Mouse (Mus musculus) mouse trophoblast stem cell (cell line): Measurements from ENCODE around the gene Phgdh.

Source experiments
- in situ Hi-C, 2 experiments: fragments of 300-500 bp; cut with MseI, MboI; formaldehyde crosslinking; loops; 2 replicates in 1 of 2; 3 replicates in 1 of 2; pipeline ENCODE4 v1.15.1; 2025

The Phgdh gene

DNA sequence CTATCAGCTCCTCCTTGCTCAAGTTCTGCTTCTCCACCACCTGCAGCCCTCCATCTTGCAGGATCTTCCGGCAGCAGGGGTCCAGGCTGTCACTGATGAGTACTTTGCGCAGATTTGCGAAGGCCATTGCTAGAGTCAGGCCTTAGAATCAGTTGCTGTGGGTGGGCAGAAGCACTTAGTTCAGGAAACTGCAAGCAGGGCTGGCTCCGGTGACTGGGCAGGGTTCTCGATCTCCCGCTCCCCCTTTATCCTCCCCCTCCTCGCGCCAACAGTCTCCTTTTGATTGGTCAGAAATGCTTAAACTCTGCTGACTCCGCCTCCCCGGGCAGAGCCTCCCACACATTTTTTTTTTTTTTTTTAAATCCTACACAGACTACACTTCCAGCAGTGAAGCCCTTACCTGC lies at the start of gene Phgdh:
Gene Phgdh, minus strand, starts transcription at position 285 of the 404 bp plus-strand sequence.
- in situ Hi-C loops: loop anchor here in 1 of 2 experiments (25.0 kb wide), 1 partner anchor 98 kb away; no protein-coding TSS in a partner anchor

DNA sequence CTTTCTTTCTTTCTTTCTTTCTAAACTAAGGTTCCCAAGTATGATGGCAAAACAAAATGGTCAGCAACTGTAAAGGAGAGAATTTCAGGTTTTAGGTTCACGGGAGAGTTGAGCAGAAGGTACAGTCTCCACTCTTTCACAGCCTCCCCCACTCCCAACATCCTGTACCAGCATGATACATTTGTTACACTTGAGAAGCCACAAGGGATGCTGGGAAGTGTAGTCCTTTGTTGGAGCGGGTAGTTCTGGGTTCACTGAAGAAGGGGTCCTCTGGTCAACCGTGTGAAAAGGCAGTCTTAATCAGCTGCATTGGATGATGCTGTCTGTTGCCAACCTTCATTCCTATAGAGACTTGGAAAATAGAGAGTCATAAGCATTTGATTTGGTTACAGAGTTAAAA lies 49.5 kb upstream of the Phgdh start:
- in situ Hi-C loops: no loop called here

DNA sequence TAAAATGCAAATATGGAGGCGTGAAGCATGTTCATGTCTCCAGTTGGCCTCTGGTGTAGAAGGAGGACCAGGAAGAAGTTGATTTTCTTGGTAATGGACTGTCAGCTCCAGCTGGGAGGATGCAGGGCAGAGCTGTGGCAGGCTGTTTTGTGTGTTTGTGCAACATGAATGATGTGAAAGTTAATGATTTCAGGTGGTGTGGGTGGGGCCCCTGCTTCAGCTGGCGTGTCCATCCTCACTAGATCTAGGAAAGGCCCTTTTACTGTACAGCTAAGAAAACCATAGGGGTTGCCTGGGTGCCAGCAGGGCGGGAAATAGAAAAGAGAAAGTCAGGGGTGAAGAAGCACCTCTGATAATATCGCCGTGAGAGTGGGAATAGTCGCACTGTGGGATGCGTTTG lies 48.0 kb upstream of the Phgdh start:
- in situ Hi-C loops: no loop called here

DNA sequence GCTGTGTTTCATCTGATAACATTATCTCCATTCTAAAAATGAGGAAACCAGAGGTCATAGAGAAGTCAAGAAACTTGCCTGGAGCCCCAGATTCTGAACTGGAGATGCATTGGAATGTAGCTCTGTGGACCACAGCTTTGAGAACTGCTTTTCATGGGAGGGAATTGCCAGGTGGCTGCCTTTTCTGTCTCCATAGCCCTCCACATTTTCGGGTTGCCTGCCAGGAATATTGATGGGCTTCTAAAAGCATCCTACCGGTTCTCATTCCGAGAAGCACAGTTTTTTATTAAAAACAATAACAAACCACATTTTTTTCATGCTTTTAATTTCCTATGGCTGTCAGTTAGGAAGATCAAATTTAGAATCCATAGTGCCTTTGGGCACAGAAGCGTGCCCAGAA lies 47.3 kb upstream of the Phgdh start:
- in situ Hi-C loops: no loop called here

DNA sequence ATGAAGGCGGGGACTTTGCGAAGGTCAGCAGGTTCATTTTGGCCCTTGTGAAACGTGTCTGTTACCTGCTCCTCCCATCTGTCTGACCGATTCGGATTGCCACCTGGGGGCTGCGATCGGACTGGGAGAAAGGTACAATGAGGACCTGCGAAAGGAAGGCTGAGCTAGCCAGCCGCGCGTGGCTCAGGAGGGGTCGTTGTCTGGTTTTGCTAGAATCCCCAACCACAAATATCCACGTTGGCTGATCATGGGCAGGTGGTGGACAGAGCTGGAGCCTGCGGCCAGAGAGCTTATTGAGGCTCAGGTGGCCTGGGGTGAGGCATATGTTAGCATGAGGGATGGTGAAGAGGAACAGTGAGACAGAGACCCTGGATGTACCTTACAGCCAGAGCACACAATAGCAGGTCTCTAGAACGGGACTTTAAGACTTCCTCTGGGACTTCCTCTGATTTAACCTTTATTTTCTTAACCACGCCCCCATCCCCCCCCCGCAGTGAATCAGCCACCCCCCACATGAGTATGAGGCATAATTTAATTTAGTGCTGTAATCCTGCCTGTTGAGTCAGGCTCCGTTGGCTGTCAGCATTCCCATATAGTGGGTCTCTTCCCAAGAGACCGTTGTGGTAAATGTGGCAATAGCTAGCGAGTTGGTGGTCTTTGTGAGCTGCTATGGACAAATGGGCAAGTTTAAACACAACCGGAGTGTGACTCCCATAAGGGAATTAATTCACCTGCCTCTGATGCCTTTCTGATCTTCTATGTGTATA lies 43.4 kb upstream of the Phgdh start:
- in situ Hi-C loops: loop anchor here in 1 of 2 experiments (5.0 kb wide), 1 partner anchor 39 kb away; no protein-coding TSS in a partner anchor

DNA sequence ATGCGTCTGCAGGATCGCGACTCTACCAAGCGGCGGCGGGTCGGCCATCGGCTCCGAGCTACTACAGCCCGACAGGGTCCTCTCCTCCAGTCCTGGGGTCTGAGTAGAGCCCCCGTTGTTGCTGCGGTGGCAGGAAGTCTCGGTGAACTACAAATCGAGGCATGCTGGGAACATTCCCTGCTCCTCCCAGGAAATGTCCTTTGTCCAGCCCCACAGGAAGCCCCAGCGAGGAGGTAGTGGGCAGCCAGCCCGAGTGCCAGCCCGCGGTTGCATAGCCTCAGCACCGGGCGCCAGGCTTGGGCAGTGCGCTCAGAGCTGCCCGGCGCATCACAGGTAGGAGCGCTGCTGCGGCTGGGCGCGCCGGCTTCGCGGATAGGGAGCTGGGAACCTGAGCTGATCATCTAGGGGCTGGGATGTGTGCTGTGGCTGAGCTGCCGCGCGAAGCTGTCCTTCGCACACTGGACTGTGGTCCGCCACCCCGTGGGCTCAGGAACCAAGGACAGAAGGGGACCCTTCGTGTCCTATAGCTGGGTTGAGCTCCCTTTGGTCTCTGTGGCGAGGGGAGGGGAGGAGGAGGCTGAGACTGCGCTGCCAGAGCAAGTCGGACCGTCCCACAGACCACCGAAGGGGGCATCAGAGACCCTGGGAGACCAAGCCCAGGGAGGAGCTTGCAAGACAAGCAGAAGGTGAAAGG lies 42.6 kb upstream of the Phgdh start, which contains the start of gene Zfp697:
Gene Zfp697, plus strand, starts transcription at position 216 of the 694 bp plus-strand sequence.
- in situ Hi-C loops: loop anchor here in 1 of 2 experiments (5.0 kb wide), 1 partner anchor 40 kb away; no protein-coding TSS in a partner anchor

DNA sequence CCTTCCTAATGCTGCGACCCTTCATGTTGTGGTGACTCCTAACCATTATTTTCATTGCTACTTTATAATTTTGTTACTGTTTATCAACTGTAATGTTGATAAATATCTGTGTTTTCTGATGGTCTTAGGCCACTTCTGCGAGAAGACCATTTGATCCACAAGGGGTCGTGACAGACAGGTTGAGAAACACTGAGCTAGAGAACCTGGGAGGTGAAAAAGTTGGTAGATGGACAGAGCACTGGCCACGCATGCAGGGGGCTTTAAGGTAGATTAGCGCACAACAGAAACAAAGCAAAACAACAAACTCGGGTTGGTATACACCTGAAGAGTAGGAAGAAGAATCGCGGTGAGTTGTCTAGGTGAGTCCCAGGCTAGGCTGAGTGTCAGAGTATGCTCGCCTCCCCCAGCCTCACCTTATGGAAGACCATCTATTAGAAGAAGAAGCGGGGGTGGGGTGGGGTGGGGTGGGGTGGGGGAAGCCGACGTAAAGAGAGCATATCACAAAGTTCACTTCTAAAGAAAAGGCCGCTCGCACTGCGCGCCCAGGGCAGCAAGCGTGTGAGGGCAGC lies 42.0 kb upstream of the Phgdh start:
- in situ Hi-C loops: loop anchor here in 1 of 2 experiments (5.0 kb wide), 1 partner anchor 41 kb away; no protein-coding TSS in a partner anchor

DNA sequence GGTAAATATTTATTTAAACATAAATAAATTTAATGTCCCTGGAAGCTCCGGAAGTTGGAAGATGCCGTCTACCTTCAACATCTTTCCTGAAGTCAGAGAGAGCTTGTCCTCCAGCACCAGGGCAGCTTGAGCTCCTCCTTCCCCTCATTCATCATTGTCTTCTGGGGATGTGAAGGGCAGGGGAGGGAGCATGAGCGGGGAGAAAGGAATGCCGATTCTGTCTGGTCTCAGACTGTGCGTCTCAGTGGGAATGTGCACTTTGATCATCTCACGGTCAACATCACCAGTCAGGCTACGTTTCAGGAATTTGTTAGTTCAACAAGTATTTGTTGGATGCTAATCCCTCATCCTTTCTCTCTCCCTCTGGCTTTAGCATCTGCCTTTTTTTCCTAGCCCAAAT lies 39.4 kb upstream of the Phgdh start:
- in situ Hi-C loops: loop anchor here in 1 of 2 experiments (5.0 kb wide), 1 partner anchor 43 kb away; no protein-coding TSS in a partner anchor

DNA sequence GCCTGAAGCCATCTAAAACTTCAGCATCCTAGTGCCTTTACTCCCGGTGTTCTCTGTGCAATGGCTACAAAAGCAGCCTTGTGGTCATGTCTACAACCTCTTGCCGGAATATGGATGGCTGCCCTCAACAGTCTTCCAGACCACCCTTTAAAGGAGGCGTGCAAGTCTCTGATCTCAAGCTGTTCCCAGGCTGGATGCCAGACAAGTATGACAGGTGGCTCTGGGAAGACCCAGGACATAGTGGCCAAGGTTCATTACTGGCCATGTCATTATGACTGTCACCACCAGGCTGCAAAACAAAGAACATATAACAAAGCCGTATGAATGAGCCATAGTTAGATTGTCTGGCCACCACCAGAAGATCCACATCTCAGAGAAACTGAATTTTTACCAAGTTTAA lies 38.5 kb upstream of the Phgdh start:
- in situ Hi-C loops: loop anchor here in 1 of 2 experiments (5.0 kb wide), 1 partner anchor 44 kb away; no protein-coding TSS in a partner anchor

DNA sequence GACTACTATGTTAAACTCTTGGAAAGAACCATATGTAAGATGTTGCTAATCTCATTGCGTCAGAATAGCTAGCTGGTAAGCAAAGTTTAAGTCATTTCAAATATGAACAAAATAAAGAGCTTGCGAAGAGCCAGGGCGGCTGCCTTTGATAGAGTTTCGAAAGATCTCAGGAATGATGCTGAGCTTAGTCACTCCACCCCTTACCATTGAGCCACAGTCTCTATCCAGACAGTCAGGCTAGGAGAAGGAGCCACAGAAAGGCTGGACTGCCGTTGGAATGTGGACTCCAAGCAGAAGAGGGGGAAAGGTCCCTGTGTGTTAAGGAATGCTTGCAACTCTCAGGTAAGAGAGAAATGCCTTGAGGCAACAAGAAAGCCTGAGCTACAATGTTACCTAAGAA lies 35.2 kb upstream of the Phgdh start:
- in situ Hi-C loops: loop anchor here (5.0 to 25.0 kb wide), 3 partner anchors 47 to 237 kb away; partner anchors contain the start of gene Gm10681 (in 1 of the 2)

DNA sequence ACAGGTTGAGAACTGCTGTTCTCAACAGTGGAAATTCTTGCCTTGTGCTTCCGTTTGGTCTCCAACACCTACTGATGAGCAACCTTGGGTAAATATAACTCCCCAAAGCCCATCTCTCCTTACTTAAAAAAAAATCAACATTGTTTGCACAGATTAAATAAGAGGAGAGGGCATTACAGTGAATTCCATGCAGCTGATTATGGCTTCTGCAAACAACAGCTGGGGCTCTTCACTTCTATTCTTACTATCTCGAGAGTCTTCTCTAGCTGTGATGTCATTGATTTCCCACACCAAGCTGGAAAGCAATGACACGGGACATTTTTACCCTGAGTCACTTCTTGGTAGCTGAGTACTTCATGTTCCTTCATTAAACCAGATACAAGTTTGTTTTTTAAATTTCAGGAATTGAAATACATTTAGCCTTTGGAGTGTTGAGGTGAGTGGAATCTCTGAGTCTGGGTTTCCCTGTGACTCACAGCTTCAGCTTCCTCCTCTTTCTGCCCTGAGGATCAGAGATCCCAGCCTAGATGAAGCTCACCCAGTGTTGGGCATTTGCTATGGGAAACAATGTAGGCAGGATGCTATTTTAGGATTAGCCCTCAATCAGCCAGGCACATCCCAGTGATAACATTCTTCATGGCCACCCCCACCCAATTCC lies 34.4 kb upstream of the Phgdh start:
- in situ Hi-C loops: loop anchor here (25.0 kb wide), 2 partner anchors 213 to 238 kb away; partner anchors contain the start of gene Gm10681 (in 1 of the 2)

DNA sequence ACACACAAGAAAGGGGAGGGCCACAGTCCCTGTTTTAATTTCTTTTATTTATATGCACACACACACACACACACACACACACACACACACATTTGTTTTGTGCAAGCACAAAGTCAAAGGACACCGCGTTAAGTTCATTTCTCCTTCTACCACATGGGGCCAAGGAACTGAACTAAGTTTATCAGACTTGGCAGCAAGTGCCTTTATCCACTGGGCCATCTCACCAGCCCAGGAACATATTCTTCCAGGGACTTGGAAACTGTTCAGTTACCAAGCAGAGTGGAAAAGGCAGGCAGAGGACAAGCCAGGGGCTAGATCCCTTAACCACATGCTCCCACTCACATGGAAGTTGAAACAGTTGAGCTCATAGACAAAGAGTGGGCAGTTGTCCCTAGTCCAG lies 29.0 kb upstream of the Phgdh start:
- in situ Hi-C loops: loop anchor here (25.0 kb wide), 2 partner anchors 219 to 244 kb away; partner anchors contain the start of gene Gm10681 (in 1 of the 2)

DNA sequence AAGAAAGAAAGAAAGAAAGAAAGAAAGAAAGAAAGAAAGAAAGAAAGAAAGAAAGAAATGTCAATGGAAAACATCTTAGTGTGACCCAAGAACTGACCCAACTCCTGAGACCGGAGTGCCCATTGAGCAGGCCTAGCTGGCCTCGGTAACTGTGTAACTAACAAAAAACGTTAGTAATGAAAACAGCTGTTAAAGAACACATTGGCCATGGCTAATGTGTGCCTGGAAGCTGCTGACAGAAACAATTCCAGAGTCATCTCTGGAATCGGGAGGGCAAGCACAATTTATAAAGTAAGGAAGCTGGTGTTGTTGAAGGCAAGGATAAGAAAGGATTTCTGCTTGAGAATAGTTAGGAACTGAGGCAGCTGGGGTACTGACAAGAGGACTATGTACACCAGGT lies 28.5 kb upstream of the Phgdh start:
- in situ Hi-C loops: loop anchor here (25.0 kb wide), 2 partner anchors 219 to 244 kb away; partner anchors contain the start of gene Gm10681 (in 1 of the 2)

DNA sequence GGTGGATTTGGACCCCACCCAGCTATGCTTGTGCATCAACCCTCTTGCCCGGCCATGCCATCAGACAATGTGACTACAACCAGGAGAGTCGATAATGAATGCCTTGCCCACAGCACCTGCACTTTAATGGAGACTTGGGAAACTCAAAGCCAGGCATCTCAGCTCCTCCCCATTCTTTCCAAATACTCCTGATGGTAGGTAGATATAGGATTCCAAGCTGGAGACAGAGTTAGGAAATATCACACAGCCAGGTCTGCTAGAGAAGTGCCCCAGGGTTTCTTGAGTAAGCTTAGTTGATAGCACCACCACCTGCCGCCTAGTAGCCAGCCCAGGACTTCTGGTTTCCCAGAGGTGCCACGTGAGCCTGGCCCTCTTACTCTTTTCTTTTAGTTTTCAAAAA lies 27.0 kb upstream of the Phgdh start:
- in situ Hi-C loops: loop anchor here (25.0 kb wide), 2 partner anchors 220 to 245 kb away; partner anchors contain the start of gene Gm10681 (in 1 of the 2)

DNA sequence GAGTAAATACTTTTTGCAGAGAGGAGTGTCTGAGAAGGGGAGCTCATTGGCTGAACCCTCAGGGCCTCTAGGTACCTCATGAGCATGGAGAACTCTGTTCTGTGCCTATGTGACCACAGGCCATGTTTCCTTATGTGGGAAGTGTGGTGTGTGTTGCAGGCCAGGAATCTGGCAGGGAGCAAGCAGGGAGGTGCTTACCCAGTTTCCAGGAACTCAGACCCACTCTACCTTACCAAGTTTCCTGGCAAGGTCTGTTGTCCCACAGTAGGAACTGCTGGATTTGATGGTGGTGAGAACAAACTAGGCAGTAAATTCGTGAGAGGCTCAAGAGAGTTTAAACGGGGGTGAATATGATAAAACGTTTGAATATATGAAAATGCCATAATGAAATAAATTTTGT lies 26.3 kb upstream of the Phgdh start:
- in situ Hi-C loops: loop anchor here (25.0 kb wide), 2 partner anchors 221 to 246 kb away; partner anchors contain the start of gene Gm10681 (in 1 of the 2)

DNA sequence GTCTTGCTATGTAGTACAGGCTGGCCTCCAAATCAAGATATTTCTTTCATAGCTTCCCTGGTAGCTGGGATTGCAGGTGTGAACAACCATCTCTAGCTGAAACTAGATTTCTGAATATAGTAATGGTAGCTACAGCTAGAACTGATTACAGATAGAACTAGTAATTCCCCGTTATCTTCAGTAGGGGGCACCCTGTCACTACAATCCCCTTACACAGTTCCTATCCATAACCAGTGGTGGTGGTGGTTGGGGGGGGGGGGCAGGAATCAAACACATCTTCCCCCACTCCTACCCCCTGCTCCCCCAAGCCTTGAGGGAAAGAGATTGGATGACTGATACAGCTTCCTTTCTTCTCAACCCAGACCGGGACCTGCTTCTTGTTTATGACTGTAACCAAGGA lies 23.0 kb upstream of the Phgdh start:
- in situ Hi-C loops: loop anchor here (25.0 kb wide), 2 partner anchors 225 to 250 kb away; partner anchors contain the start of gene Gm10681 (in 1 of the 2)

DNA sequence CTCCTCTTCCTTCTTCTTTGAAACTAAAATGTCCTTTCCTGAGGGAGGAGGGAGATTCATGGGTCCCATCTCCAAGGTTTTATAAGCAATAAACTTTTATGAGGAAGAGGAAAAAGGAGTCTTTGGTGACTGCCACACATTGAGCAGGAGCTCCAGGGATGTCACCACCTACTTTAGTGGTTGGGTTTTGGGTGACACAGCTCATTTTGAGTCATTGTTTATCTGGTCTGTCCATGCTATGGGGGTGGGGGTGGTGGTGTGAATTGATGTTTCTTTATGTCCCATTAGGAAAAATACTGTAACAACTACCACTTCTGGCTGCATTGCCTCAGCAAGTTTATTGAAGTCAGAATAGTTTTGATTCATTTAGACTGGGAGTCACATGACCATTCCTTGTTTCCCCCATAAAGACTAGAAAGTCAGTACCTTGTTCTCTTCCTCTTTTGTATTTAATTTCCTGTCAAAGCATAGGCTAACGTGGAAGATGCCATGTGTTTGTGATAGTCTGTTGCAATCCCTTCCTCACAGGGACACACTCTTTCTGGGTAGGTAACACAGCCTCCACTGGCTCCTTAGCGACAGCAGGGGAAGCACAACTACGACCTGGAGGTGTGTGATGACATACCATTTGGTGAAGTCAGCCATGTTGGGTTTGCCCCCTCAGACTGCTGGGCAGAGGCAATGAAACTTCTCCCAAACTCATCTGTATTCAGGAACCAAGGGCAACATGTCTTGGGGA lies 17.0 kb upstream of the Phgdh start:
- in situ Hi-C loops: loop anchor here (25.0 kb wide), 2 partner anchors 230 to 256 kb away; partner anchors contain the start of gene Gm10681 (in 1 of the 2)

DNA sequence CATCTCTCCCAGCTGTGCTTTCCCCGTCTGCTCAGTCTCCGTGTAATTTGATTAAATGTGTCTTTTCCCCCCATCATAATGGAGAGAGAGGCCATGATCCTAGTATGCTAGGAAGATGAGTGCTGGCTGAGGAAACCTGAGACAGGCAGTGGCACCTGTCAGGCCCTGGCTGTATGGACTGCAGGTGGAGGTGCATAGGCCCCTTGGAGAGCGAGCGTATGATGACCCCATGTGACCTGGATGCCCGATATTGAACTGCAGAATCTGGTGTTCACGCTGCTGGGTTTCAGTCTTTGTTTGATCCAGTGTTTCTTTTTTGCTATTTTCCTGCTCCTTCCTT lies 16.2 kb upstream of the Phgdh start:
- in situ Hi-C loops: loop anchor here (25.0 kb wide), 2 partner anchors 231 to 256 kb away; partner anchors contain the start of gene Gm10681 (in 1 of the 2)

DNA sequence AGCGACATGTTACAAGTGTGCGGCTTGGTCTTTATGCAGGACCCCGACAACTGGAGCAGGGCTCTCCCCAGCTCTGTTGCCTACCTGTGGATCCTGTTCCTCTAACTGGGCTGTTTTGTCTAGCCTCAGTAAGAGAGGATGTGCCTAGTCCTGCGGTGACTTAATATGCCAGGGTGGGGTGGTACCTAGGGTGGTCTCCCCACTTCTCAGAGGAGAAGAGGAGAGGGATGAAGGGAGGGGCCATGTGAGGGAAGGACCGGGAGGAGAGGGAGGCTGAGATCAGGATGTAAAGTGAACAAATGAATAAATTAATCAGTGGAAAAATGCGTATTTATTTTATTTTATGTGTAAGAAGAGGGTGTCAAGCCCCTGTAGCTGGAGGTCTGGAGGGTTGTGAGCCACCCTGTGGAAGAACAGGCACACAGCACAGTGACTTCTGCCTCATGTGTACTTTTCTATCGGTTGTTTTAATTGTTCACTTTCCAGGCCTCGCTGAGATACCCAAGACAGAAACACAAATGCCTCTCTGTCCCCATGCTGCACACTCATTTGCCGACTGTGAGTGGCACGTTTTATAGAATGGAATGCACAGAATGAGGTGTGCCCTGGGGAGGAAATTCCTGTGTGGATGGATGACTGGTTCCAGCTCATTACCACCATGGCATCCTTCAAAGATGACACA lies 15.7 kb upstream of the Phgdh start:
- in situ Hi-C loops: loop anchor here (25.0 kb wide), 2 partner anchors 232 to 257 kb away; partner anchors contain the start of gene Gm10681 (in 1 of the 2)
